Mouse (Mus musculus): ENCODE measurements around the gene Mlxipl. TPM values are rescaled to one million over a fixed set of nuclear protein-coding genes. Genes with fewer than 3 reads are reported as not detected.
"Not testable (repeated sequence)": the region's sequence is repeated elsewhere in the genome, so short reads cannot be mapped to it uniquely, and the experiment has no call there.

Mlxipl gene
- polyA plus RNA-seq (2016; fragmentation: Nextera tagmentation; extraction: Ambion mirVana), result 2.5 and 2.6 TPM in 2 replicates

- Histone ChIP-seq H3K27me3 (peaks cover 54% of the 10 kb centered on the region), H3K9ac (replicated peaks) (peak within 1 kb of the TSS; percentile 42; the same call in 1 of the 2 replicates), H3K9me3 (no peaks in the 10 kb centered on the region), H3K4me2 (peak within 1 kb of the TSS; percentile 53), H3K36me3 (no peaks in the 10 kb centered on the region), H3K27ac (no peak within 1 kb of the TSS), H3K4me1 (replicated peaks) (peaks cover 10% of the 10 kb centered on the region), H3K4me3 (replicated peaks) (peak within 1 kb of the TSS; percentile 35)
- ATAC-seq (ENCODE audit: insufficient number of reproducible peaks, insufficient read depth, low FRiP score, low TSS enrichment, low read depth), result no peak
- WGBS, result 2% methylated on average over 39 of the region's 39 CpGs
Observed at GRCm38 (mm10) chr5:135089653-135090052, at the start of gene Mlxipl. TSS of gene Mlxipl (plus strand) at chr5:135089890.

- Histone ChIP-seq H3K9me3 (no peaks in the 10 kb centered on the region), H3K4me2 (no peak overlapping the region), H3K9ac (replicated peaks) (0 out of 2 replicates have a peak overlapping the region, but pooled peaks have one; percentile 23), H3K4me1 (replicated peaks) (peaks cover 13% of the 10 kb centered on the region; the same call in 1 of the 2 replicates), H3K27me3 (no peaks in the 10 kb centered on the region; the same call in 1 of the 2 replicates), H3K27ac (no peak overlapping the region), H3K4me3 (replicated peaks) (no peak overlapping the region), H3K36me3 (peaks cover 50% of the 10 kb centered on the region)
- 68% methylated on average over 6 of the region's 6 CpGs for WGBS
- no peak for ATAC-seq (ENCODE audit: insufficient number of reproducible peaks, insufficient read depth, low FRiP score, low TSS enrichment, low read depth)
Observed at GRCm38 (mm10) chr5:135040059-135040458, 49.6 kb upstream of the Mlxipl start.

GRCm38 (mm10) chr5:135040777-135041176 is 48.9 kb upstream of the Mlxipl start:
- Histone ChIP-seq H3K4me3 (replicated peaks) (no peak overlapping the region), H3K27ac (0 out of 2 replicates have a peak overlapping the region, but pooled peaks have one; percentile 25), H3K9ac (replicated peaks) (no peak overlapping the region), H3K27me3 (no peaks in the 10 kb centered on the region; the same call in 1 of the 2 replicates), H3K36me3 (peaks cover 57% of the 10 kb centered on the region), H3K4me2 (no peak overlapping the region), H3K9me3 (no peaks in the 10 kb centered on the region), H3K4me1 (replicated peaks) (peaks cover 8% of the 10 kb centered on the region; the same call in 1 of the 2 replicates)
- WGBS, result 75% methylated on average over 11 of the region's 11 CpGs
- ATAC-seq (ENCODE audit: insufficient number of reproducible peaks, insufficient read depth, low FRiP score, low TSS enrichment, low read depth), result no peak

GRCm38 (mm10) chr5:135042105-135042788 is 47.4 kb upstream of the Mlxipl start:
- H3K4me1 ChIP-seq (replicated peaks), result no peaks in the 10 kb centered on the region
- no peak for ATAC-seq (ENCODE audit: insufficient number of reproducible peaks, insufficient read depth, low FRiP score, low TSS enrichment, low read depth)
- 28% methylated on average over 21 of the region's 21 CpGs for WGBS
- peaks cover 57% of the 10 kb centered on the region for H3K36me3 ChIP-seq
- no peak overlapping the region for H3K27ac ChIP-seq
- H3K9me3 ChIP-seq, result no peaks in the 10 kb centered on the region
- H3K9ac ChIP-seq (replicated peaks), result no peak overlapping the region
- H3K4me3 ChIP-seq (replicated peaks), result no peak overlapping the region
- H3K4me2 ChIP-seq, result peak overlapping the region; percentile 8; the same call in 1 of the 2 replicates
- H3K27me3 ChIP-seq, result no peaks in the 10 kb centered on the region; the same call in 1 of the 2 replicates

- 97% methylated on average over 3 of the region's 3 CpGs for WGBS
- Histone ChIP-seq H3K4me1 (replicated peaks) (no peaks in the 10 kb centered on the region), H3K4me2 (no peak overlapping the region), H3K27me3 (no peaks in the 10 kb centered on the region; the same call in 1 of the 2 replicates), H3K9me3 (no peaks in the 10 kb centered on the region), H3K36me3 (peaks cover 55% of the 10 kb centered on the region), H3K9ac (replicated peaks) (no peak overlapping the region), H3K27ac (no peak overlapping the region), H3K4me3 (replicated peaks) (no peak overlapping the region)
- ATAC-seq (ENCODE audit: insufficient number of reproducible peaks, insufficient read depth, low FRiP score, low TSS enrichment, low read depth), result no peak
Observed at GRCm38 (mm10) chr5:135044575-135044974, 45.1 kb upstream of the Mlxipl start.

- no peak overlapping the region for H3K4me3 ChIP-seq (replicated peaks)
- ATAC-seq (ENCODE audit: insufficient number of reproducible peaks, insufficient read depth, low FRiP score, low TSS enrichment, low read depth), result no peak
- H3K27ac ChIP-seq, result no peak overlapping the region
- no peak overlapping the region for H3K9ac ChIP-seq (replicated peaks)
- no peaks in the 10 kb centered on the region for H3K4me1 ChIP-seq (replicated peaks)
- no peaks in the 10 kb centered on the region for H3K9me3 ChIP-seq
- H3K27me3 ChIP-seq, result no peaks in the 10 kb centered on the region
- H3K36me3 ChIP-seq, result peaks cover 67% of the 10 kb centered on the region
- H3K4me2 ChIP-seq, result no peak overlapping the region
- WGBS, result 89% methylated on average over 5 of the region's 5 CpGs
Observed at GRCm38 (mm10) chr5:135048539-135048938, 41.2 kb upstream of the Mlxipl start.

GRCm38 (mm10) chr5:135049268-135049667 is 40.4 kb upstream of the Mlxipl start:
- H3K27ac ChIP-seq; H3K27me3 ChIP-seq; H3K4me2 ChIP-seq; H3K9me3 ChIP-seq; H3K4me3 ChIP-seq (replicated peaks); H3K9ac ChIP-seq (replicated peaks); H3K4me1 ChIP-seq (replicated peaks); ATAC-seq (ENCODE audit: insufficient number of reproducible peaks, insufficient read depth, low FRiP score, low TSS enrichment, low read depth): not testable (repeated sequence)
- WGBS, result 86% methylated on average over 6 of the region's 6 CpGs
- H3K36me3 ChIP-seq, result peaks cover 71% of the 10 kb centered on the region

GRCm38 (mm10) chr5:135053356-135053755 is 36.3 kb upstream of the Mlxipl start:
- ATAC-seq (ENCODE audit: insufficient number of reproducible peaks, insufficient read depth, low FRiP score, low TSS enrichment, low read depth), result no peak
- no peak overlapping the region for H3K27ac ChIP-seq
- no peak overlapping the region for H3K4me3 ChIP-seq (replicated peaks)
- no peak overlapping the region for H3K9ac ChIP-seq (replicated peaks)
- no peaks in the 10 kb centered on the region for H3K27me3 ChIP-seq
- peaks cover 83% of the 10 kb centered on the region for H3K36me3 ChIP-seq
- H3K4me1 ChIP-seq (replicated peaks), result no peaks in the 10 kb centered on the region
- H3K9me3 ChIP-seq, result no peaks in the 10 kb centered on the region
- 89% methylated on average over 12 of the region's 12 CpGs for WGBS
- H3K4me2 ChIP-seq, result no peak overlapping the region

- Histone ChIP-seq H3K4me3 (replicated peaks) (peak within 1 kb of the TSS; percentile 92), H3K9ac (replicated peaks) (peak within 1 kb of the TSS; percentile 90), H3K4me1 (replicated peaks) (peaks cover 17% of the 10 kb centered on the region), H3K4me2 (peak within 1 kb of the TSS; percentile 93), H3K9me3 (peaks cover 4% of the 10 kb centered on the region; the same call in 1 of the 2 replicates), H3K27me3 (no peaks in the 10 kb centered on the region), H3K27ac (no peak within 1 kb of the TSS), H3K36me3 (peaks cover 67% of the 10 kb centered on the region)
- peak; percentile 94 for ATAC-seq (ENCODE audit: insufficient number of reproducible peaks, insufficient read depth, low FRiP score, low TSS enrichment, low read depth)
- under 1% methylated on average over 52 of the region's 52 CpGs for WGBS
Observed at GRCm38 (mm10) chr5:135063629-135064381, 25.9 kb upstream of the Mlxipl start, which contains the start of gene Dnajc30. TSS of gene Dnajc30 (plus strand) at chr5:135064202.

GRCm38 (mm10) chr5:135064382-135064766 is 25.3 kb upstream of the Mlxipl start:
- Histone ChIP-seq H3K9ac (replicated peaks) (peak overlapping the region; percentile 90), H3K4me2 (peak overlapping the region; percentile 93), H3K9me3 (peaks cover 4% of the 10 kb centered on the region; the same call in 1 of the 2 replicates), H3K36me3 (peaks cover 62% of the 10 kb centered on the region), H3K4me1 (replicated peaks) (peaks cover 17% of the 10 kb centered on the region), H3K27ac (no peak overlapping the region), H3K27me3 (no peaks in the 10 kb centered on the region), H3K4me3 (replicated peaks) (peak overlapping the region; percentile 92)
- WGBS, result under 1% methylated on average over 40 of the region's 40 CpGs
- peak; percentile 66 for ATAC-seq (ENCODE audit: insufficient number of reproducible peaks, insufficient read depth, low FRiP score, low TSS enrichment, low read depth)

GRCm38 (mm10) chr5:135064909-135065446 is 24.7 kb upstream of the Mlxipl start, which contains the start of gene Bud23:
TSS of gene Bud23 (minus strand) at chr5:135064959.
- H3K36me3 ChIP-seq, result peaks cover 55% of the 10 kb centered on the region
- WGBS, result 77% methylated on average over 9 of the region's 9 CpGs
- not testable (repeated sequence) for H3K27ac ChIP-seq

More at GRCm38 (mm10) chr5:135064909-135065446, 24.7 kb upstream of the Mlxipl start, which contains the start of gene Bud23:
- H3K9me3 ChIP-seq; ATAC-seq (ENCODE audit: insufficient number of reproducible peaks, insufficient read depth, low FRiP score, low TSS enrichment, low read depth); H3K27me3 ChIP-seq: not testable (repeated sequence)
- Histone ChIP-seq H3K4me3 (replicated peaks) (peak within 1 kb of the TSS; percentile 92), H3K4me1 (replicated peaks) (peaks cover 17% of the 10 kb centered on the region), H3K9ac (replicated peaks) (peak within 1 kb of the TSS; percentile 90), H3K4me2 (peak within 1 kb of the TSS; percentile 93)
